Mouse (Mus musculus) ES-Bruce4 (cell line): ENCODE measurements around the gene Astn1.

Source experiments
- CTCF ChIP-seq: IDR thresholded peaks from one replicate; pipeline ENCODE4 v1.8.1; 2011; ENCODE audit warnings: low read depth, low read length
- EP300 ChIP-seq: IDR thresholded peaks from 2 replicates; pipeline ENCODE4 v1.6.1; 2011; ENCODE audit warnings: low read depth, low read length; ENCODE audit not compliant: insufficient read depth
- POLR2A ChIP-seq: IDR thresholded peaks from one replicate; pipeline ENCODE4 v1.8.1; 2011; ENCODE audit warnings: low read length; ENCODE audit not compliant: insufficient read depth

- no peak for TF ChIP-seq POLR2A
- no peak for TF ChIP-seq EP300
- no peak for TF ChIP-seq CTCF
Observed at GRCm38 (mm10) chr1:158551951-158552350, 189.9 kb downstream of the Astn1 start.
